Comparison of ENCODE assay signal across 9 mouse cellular contexts in the genomic region with DNA sequence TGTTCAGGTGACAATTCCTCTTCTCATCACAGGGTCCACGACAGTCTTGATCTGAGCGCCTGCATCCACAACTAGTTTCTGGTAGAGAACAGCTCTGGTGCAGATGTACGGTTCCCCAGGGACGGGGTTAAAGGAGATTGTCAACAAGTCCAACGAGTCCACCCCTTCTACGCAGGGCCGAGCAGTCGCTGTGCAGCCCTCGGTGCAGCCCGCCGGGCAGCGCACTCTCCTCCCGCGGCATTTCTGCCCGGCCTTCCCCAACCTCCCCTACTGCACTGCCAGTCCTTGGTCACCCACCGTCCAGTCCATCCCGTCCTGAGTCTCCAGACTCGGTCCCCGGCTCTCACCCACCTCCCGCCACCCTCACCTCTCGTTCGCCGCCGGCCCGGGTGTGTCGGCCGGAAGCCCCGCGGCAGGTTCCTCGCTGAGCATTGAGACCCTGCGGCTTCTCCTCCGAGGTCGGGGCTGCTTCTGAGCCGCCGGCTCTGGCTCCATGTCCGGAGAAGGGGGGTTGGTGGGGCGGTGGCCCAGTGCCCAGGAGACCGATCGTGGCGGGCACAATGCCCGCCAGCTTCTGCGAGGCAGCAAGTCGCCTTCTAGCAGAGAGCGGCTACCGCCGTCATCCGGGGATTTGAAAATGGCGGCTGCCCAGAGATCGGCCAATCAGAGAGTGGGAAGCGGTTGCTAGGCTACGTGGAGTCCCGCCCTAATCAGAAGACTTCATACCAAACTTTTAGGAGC. TPM values are rescaled to one million over a fixed set of nuclear protein-coding genes. Genes with fewer than 3 reads are reported as not detected.
DNase-seq lines count a peak whose midpoint lies in the region; ATAC-seq and TF ChIP-seq lines count a peak whose summit lies in the region.
"Had no signal": no experiment of that assay in that cellular context is flagged by ENCODE, and none has a peak within 500 bp of the region (broad histone marks: within the 10 kb centered on the region; RNA-seq: fewer than 3 reads in every experiment).

A gene (minus strand): TSS at position 650 of the 741 bp plus-strand sequence.
A gene (plus strand): TSS at position 704 of the 741 bp plus-strand sequence.

- H3K4me1 ChIP-seq in brown adipose tissue, adult 24 weeks (ENCODE audit: control insufficient read depth, insufficient read depth, insufficient read length, low read length): no peaks in the 10 kb centered on the region
- peaks cover 12% of the 10 kb centered on the region; the same call in 1 of the 2 replicates for H3K4me1 ChIP-seq in heart, embryonic 15.5 days (replicated peaks)
- peaks cover 8 to 9% of the 10 kb centered on the region in 2 experiments for H3K4me1 ChIP-seq in liver, embryonic 14.5 days (replicated peaks; ENCODE audit: control insufficient read depth in 2 of 2, insufficient read depth in 2 of 2, low read length in 1 of 2)
- H3K4me1 ChIP-seq in neural tube, embryonic 11.5 days (ENCODE audit: control insufficient read depth, insufficient read depth, low read length): peaks cover 3% of the 10 kb centered on the region; the same call in 1 of the 2 replicates
- H3K4me1 ChIP-seq in stomach, postnatal 0 days (replicated peaks; ENCODE audit: control insufficient read depth, insufficient read depth): no peaks in the 10 kb centered on the region

- peak; percentile 96 for ATAC-seq in heart, embryonic 15.5 days (replicated peaks; ENCODE audit: insufficient number of reproducible peaks, insufficient read depth, low FRiP score, low read depth)
- ATAC-seq in liver, embryonic 14.5 days (ENCODE audit: insufficient read depth): peak; percentile 95
- peak; percentile 97 for ATAC-seq in neural tube, embryonic 11.5 days (ENCODE audit: insufficient read depth, low FRiP score, low TSS enrichment)
- ATAC-seq in stomach, postnatal 0 days (ENCODE audit: low FRiP score, low TSS enrichment): peak; percentile 97

- H3K9me3 ChIP-seq in heart, embryonic 15.5 days (replicated peaks): no peaks in the 10 kb centered on the region
- no peaks in the 10 kb centered on the region for H3K9me3 ChIP-seq in liver, embryonic 14.5 days (ENCODE audit: control insufficient read depth, low read length)
- H3K9me3 ChIP-seq in neural tube, embryonic 11.5 days (ENCODE audit: control insufficient read depth, low read length): peaks cover 3% of the 10 kb centered on the region; the same call in 1 of the 2 replicates
- no peaks in the 10 kb centered on the region for H3K9me3 ChIP-seq in stomach, postnatal 0 days (ENCODE audit: control insufficient read depth, low read length)

- DNase-seq in CD4-positive, CD25-positive, alpha-beta regulatory T cell, adult 2 months (ENCODE audit: low read depth, low spot score): peak; percentile 93
- DNase-seq in fibroblast of lung, adult 2 months (ENCODE audit: low read depth): peak; percentile 66
- DNase-seq in kidney, postnatal 25 days: peak; percentile 90
- DNase-seq in liver, embryonic 14.5 days (ENCODE audit: low read depth in 3 of 3, low spot score in 3 of 3): peak; percentile 78 to 86 (median 80)
- DNase-seq in neural tube, embryonic 11.5 days (ENCODE audit: low spot score): peak; percentile 90
- peak; percentile 91 for DNase-seq in stomach, postnatal 0 days (ENCODE audit: low spot score)

- H3K4me3 ChIP-seq in brown adipose tissue, adult 24 weeks (ENCODE audit: insufficient read depth, low read depth, low read length): peak within 1 kb of the TSS; percentile 73
- H3K4me3 ChIP-seq in heart, embryonic 15.5 days: peak within 1 kb of the TSS; percentile 85
- H3K4me3 ChIP-seq in liver, embryonic 14.5 days (ENCODE audit: insufficient read depth in 1 of 2, low read depth in 2 of 2, low read length in 2 of 2): peak within 1 kb of the TSS; percentile 83 to 86
- H3K4me3 ChIP-seq in neural tube, embryonic 11.5 days (ENCODE audit: low read depth, low read length): peak within 1 kb of the TSS; percentile 86
- peak within 1 kb of the TSS; percentile 86 for H3K4me3 ChIP-seq in stomach, postnatal 0 days (ENCODE audit: low read depth, low read length)

- H3K36me3 ChIP-seq in heart, embryonic 15.5 days: no peaks in the 10 kb centered on the region
- peaks cover under 1% of the 10 kb centered on the region for H3K36me3 ChIP-seq in liver, embryonic 14.5 days (replicated peaks; ENCODE audit: control insufficient read depth, insufficient read depth, low read depth)
- H3K36me3 ChIP-seq in neural tube, embryonic 11.5 days (ENCODE audit: control insufficient read depth, insufficient read depth, low read length): peaks cover 2% of the 10 kb centered on the region; the same call in 1 of the 2 replicates
- H3K36me3 ChIP-seq in stomach, postnatal 0 days (ENCODE audit: control insufficient read depth, insufficient read depth, low read length): no peaks in the 10 kb centered on the region

- 0% methylated on average over 52 of the region's 52 CpGs for WGBS in heart, embryonic 15.5 days
- WGBS in liver, embryonic 14.5 days (ENCODE audit: insufficient replicate concordance): under 1% methylated on average over 52 of the region's 52 CpGs
- WGBS in neural tube, embryonic 11.5 days: under 1% methylated on average over 52 of the region's 52 CpGs
- WGBS in stomach, postnatal 0 days: under 1% methylated on average over 52 of the region's 52 CpGs

- TF ChIP-seq CTCF in liver, embryonic 14.5 days (IDR thresholded peaks at IDR 0.05; ENCODE audit: low read depth): no peak
- TF ChIP-seq CTCF in stomach, postnatal 0 days (IDR thresholded peaks at IDR 0.05; ENCODE audit: low read depth): no peak

- TF ChIP-seq EP300 in liver, embryonic 14.5 days (IDR thresholded peaks at IDR 0.05; ENCODE audit: low read depth): no peak
- TF ChIP-seq EP300 in stomach, postnatal 0 days (optimal IDR thresholded peaks at IDR 0.05): no peak

- H3K4me2 ChIP-seq in heart, embryonic 15.5 days: peak within 1 kb of the TSS; percentile 78
- H3K4me2 ChIP-seq in liver, embryonic 14.5 days (ENCODE audit: low read depth): peak within 1 kb of the TSS; percentile 90
- H3K4me2 ChIP-seq in neural tube, embryonic 11.5 days (ENCODE audit: low read depth): peak within 1 kb of the TSS; percentile 67
- peak within 1 kb of the TSS; percentile 80 for H3K4me2 ChIP-seq in stomach, postnatal 0 days (replicated peaks; ENCODE audit: low read depth)

- H3K9ac ChIP-seq in heart, embryonic 15.5 days: peak within 1 kb of the TSS; percentile 77
- H3K9ac ChIP-seq in liver, embryonic 14.5 days (replicated peaks): peak within 1 kb of the TSS; percentile 92
- peak within 1 kb of the TSS; percentile 82 for H3K9ac ChIP-seq in neural tube, embryonic 11.5 days (ENCODE audit: low read length)
- peak within 1 kb of the TSS; percentile 84 for H3K9ac ChIP-seq in stomach, postnatal 0 days (ENCODE audit: low read length)

- no peak within 1 kb of the TSS for H3K27ac ChIP-seq in brown adipose tissue, adult 24 weeks (replicated peaks; ENCODE audit: low read depth, low read length)
- peak within 1 kb of the TSS; percentile 72 for H3K27ac ChIP-seq in heart, embryonic 15.5 days
- peak within 1 kb of the TSS; percentile 43 for H3K27ac ChIP-seq in liver, embryonic 14.5 days
- 0 out of 2 replicates have a peak within 1 kb of the TSS, but pooled peaks have one; percentile 29 for H3K27ac ChIP-seq in neural tube, embryonic 11.5 days (ENCODE audit: low read depth, low read length)
- peak within 1 kb of the TSS; percentile 75 for H3K27ac ChIP-seq in stomach, postnatal 0 days (replicated peaks)

- H3K27me3 ChIP-seq in heart, embryonic 15.5 days: no peaks in the 10 kb centered on the region
- no peaks in the 10 kb centered on the region for H3K27me3 ChIP-seq in liver, embryonic 14.5 days (ENCODE audit: control insufficient read depth, insufficient read depth, low read length)
- H3K27me3 ChIP-seq in neural tube, embryonic 11.5 days (ENCODE audit: control insufficient read depth, insufficient read depth, low read length): no peaks in the 10 kb centered on the region
- no peaks in the 10 kb centered on the region for H3K27me3 ChIP-seq in stomach, postnatal 0 days (ENCODE audit: control insufficient read depth, insufficient read depth, low read length)

RNA-seq across cellular contexts. Expression of the first gene that starts in this region (rescaled TPM):
- 41.7 and 48.0 TPM in 2 replicates for polyA plus RNA-seq in brown adipose tissue, adult 24 weeks (2012; ENCODE audit: insufficient read depth, insufficient read length, missing spikeins)
- polyA plus RNA-seq in heart, embryonic 15.5 days (2015; fragmentation: Nextera tagmentation; extraction: Ambion mirVana): 36.8 and 40.1 TPM in 2 replicates
- 19.1 and 23.5 TPM in 2 replicates for polyA plus RNA-seq in liver, embryonic 14.5 days (2012; rRNA removed)
- polyA plus RNA-seq in liver, embryonic 14.5 days (2014; fragmentation: Nextera tagmentation; extraction: Ambion mirVana): 39.4 and 42.9 TPM in 2 replicates
- polyA plus RNA-seq in neural tube, embryonic 11.5 days (2014; fragmentation: Nextera tagmentation; extraction: Ambion mirVana): 50.3 and 61.1 TPM in 2 replicates
- 54.6 and 59.1 TPM in 2 replicates for polyA plus RNA-seq in stomach, postnatal 0 days (2015; fragmentation: Nextera tagmentation; extraction: Ambion mirVana)

RNA-seq across cellular contexts. Expression of the second gene that starts in this region (rescaled TPM):
- not detected in 2 replicates for polyA plus RNA-seq in brown adipose tissue, adult 24 weeks (2012; ENCODE audit: insufficient read depth, insufficient read length, missing spikeins)
- not detected in 2 replicates for polyA plus RNA-seq in heart, embryonic 15.5 days (2015; fragmentation: Nextera tagmentation; extraction: Ambion mirVana)
- not detected in 2 replicates for polyA plus RNA-seq in liver, embryonic 14.5 days (2012; rRNA removed)
- polyA plus RNA-seq in liver, embryonic 14.5 days (2014; fragmentation: Nextera tagmentation; extraction: Ambion mirVana): not detected in 2 replicates
- not detected in 2 replicates for polyA plus RNA-seq in neural tube, embryonic 11.5 days (2014; fragmentation: Nextera tagmentation; extraction: Ambion mirVana)
- polyA plus RNA-seq in stomach, postnatal 0 days (2015; fragmentation: Nextera tagmentation; extraction: Ambion mirVana): not detected in 2 replicates
- polyA plus RNA-seq: gonadal fat pad, adult 2 months had no signal
